ENCODE assay signal across 7 mouse cellular contexts in the genomic region with DNA sequence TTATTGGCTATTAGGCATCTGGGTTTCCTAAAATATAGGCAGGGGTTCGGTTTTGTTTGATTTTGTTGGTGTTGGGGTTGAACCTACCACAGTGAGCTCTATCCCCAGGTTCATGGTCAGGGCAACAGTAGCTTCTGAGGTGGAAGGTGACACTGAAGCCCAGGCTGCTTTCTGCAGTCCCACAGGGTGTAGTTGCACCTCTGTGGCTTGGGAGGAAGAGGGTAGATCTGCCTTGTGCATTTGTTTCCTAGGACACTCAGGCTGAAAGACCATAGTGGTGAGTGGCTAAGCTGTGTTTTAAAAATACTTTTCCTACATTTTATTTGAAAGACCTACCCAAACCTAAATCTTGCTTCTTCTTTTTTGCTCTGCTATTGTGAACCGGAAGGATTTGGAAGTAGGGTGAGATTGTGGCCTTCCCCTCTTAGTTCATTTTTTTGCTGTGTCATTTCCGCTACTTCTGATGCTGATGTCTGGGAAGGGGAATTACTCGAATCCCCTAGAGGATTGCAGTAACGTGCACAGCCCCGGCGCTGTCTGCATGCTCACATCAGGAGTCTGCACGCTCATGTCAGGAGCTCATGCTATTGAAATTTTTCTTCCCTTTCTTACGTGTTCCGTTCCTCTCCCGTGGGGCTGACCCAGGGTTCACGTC.
DNase-seq lines count a peak whose midpoint lies in the region; ATAC-seq and TF ChIP-seq lines count a peak whose summit lies in the region.

No protein-coding gene starts in this region.

- no peak for TF ChIP-seq CTCF in C2C12 (IDR thresholded peaks at IDR 0.05; ENCODE audit: control insufficient read depth, insufficient read depth, insufficient read length)
- TF ChIP-seq CTCF in bone marrow, adult 2 months (IDR thresholded peaks at IDR 0.05; ENCODE audit: control insufficient read depth, insufficient read depth, low read length): no peak
- no peak for TF ChIP-seq CTCF in hindbrain, postnatal 0 days (IDR thresholded peaks at IDR 0.05; ENCODE audit: low read depth)

- peak; percentile 33 for DNase-seq in gastrocnemius, postnatal 14 days
- peak; percentile 75 for DNase-seq in hindbrain, postnatal 0 days (ENCODE audit: low spot score)
- DNase-seq in ovary, postnatal 10 days (ENCODE audit: low spot score): no peak

- intact Hi-C loops in gastrocnemius, postnatal 14 days (cut with DNase I; ENCODE audit: low total_unique reads): no loop called here

- no peak overlapping the region for H3K4me3 ChIP-seq in C2C12 (ENCODE audit: insufficient read depth, poor library complexity, severe bottlenecking)
- no peak overlapping the region for H3K4me3 ChIP-seq in bone marrow, adult 2 months (replicated peaks; ENCODE audit: control insufficient read depth, low read depth, low read length)
- H3K4me3 ChIP-seq in hindbrain, postnatal 0 days (ENCODE audit: low read length): no peak overlapping the region

- H3K4me2 ChIP-seq in hindbrain, postnatal 0 days (ENCODE audit: low read depth, low read length): peak overlapping the region; percentile 36

- H3K4me1 ChIP-seq in bone marrow, adult 2 months (ENCODE audit: control insufficient read depth, insufficient read depth, low read length): peaks cover 2% of the 10 kb centered on the region; the same call in 1 of the 2 replicates
- H3K4me1 ChIP-seq in hindbrain, postnatal 0 days (ENCODE audit: insufficient read depth, low read length): peaks cover 25% of the 10 kb centered on the region

- H3ac ChIP-seq in C2C12 (ENCODE audit: control insufficient read depth, insufficient read length, low read depth): peak overlapping the region; percentile 29

- H3K79me2 ChIP-seq in C2C12 (ENCODE audit: control insufficient read depth, insufficient read depth): peaks cover 82% of the 10 kb centered on the region

- peaks cover 21% of the 10 kb centered on the region for H3K79me3 ChIP-seq in C2C12 (ENCODE audit: low read depth)

- WGBS in bone marrow, adult 2 months: 5% methylated on average over 12 of the region's 12 CpGs
- 24% methylated on average over 12 of the region's 12 CpGs for WGBS in hindbrain, postnatal 0 days

- H3K9ac ChIP-seq in hindbrain, postnatal 0 days (replicated peaks; ENCODE audit: low read length): 0 out of 2 replicates have a peak overlapping the region, but pooled peaks have one; percentile 9

- H3K27ac ChIP-seq in bone marrow, adult 2 months (ENCODE audit: control insufficient read depth, insufficient read depth, low read depth, low read length, poor library complexity): peak overlapping the region; percentile 45; the same call in 1 of the 2 replicates
- peak overlapping the region; percentile 33 for H3K27ac ChIP-seq in hindbrain, postnatal 0 days

- peak; percentile 80 for ATAC-seq in hindbrain, postnatal 0 days
- peak; percentile 94 for ATAC-seq in megakaryocyte, adult 5-6 weeks (ENCODE audit: poor library complexity, severe bottlenecking)
- no peak for ATAC-seq in frontal cortex, adult (ENCODE audit: low TSS enrichment)

- no peaks in the 10 kb centered on the region for H3K9me3 ChIP-seq in hindbrain, postnatal 0 days (ENCODE audit: low read length)

- TF ChIP-seq POLR2A in bone marrow, adult 2 months (IDR thresholded peaks at IDR 0.05; ENCODE audit: borderline replicate concordance, control insufficient read depth, low read depth, low read length): no peak

- no peaks in the 10 kb centered on the region for H3K36me3 ChIP-seq in C2C12 (ENCODE audit: control insufficient read depth, insufficient read depth)
- H3K36me3 ChIP-seq in hindbrain, postnatal 0 days (ENCODE audit: insufficient read depth, low read length): no peaks in the 10 kb centered on the region

- H3K27me3 ChIP-seq in C2C12 (ENCODE audit: control insufficient read depth, insufficient read depth, insufficient read length): no peaks in the 10 kb centered on the region
- no peaks in the 10 kb centered on the region for H3K27me3 ChIP-seq in hindbrain, postnatal 0 days (ENCODE audit: insufficient read depth, low read length)

TF ChIP-seq in C2C12, 6 proteins besides CTCF, POLR2A, EP300 and RAD21:
- TF ChIP-seq FOSL1 (IDR thresholded peaks at IDR 0.05; ENCODE audit: insufficient read depth, low read length, poor library complexity, severe bottlenecking): no peak
- TF ChIP-seq MYOG (IDR thresholded peaks at IDR 0.05; ENCODE audit: control insufficient read depth, extremely low read depth, insufficient read length): no peak
- no peak for TF ChIP-seq USF1 (IDR thresholded peaks at IDR 0.05; ENCODE audit: low read depth)
- TF ChIP-seq CEBPB (IDR thresholded peaks at IDR 0.05; ENCODE audit: low read depth): no peak
- peak; percentile 11 for TF ChIP-seq MAX (IDR thresholded peaks at IDR 0.05)
- TF ChIP-seq MYOD1 (IDR thresholded peaks at IDR 0.05; ENCODE audit: control insufficient read depth, insufficient read length, low read depth): no peak
TF ChIP-seq in C2C12: peak in this region for 1.
